Mouse (Mus musculus) cerebellum, postnatal 25 days (tissue): ENCODE measurements around the gene Kcnb1.

Experiments used
- DNase-seq, 2 experiments: peaks; one replicate each; pipeline ENCODE4 v3.0.0; 2021; ENCODE audit warnings: mixed read lengths in 2 of 2

Gene Kcnb1

GRCm38 (mm10) chr2:167058814-167059387, 131.1 kb downstream of the Kcnb1 start:
- no peak for DNase-seq

GRCm38 (mm10) chr2:167058201-167058600, 131.8 kb downstream of the Kcnb1 start:
- DNase-seq = no peak

- DNase-seq = no peak
These were observed 133.0 kb downstream of the Kcnb1 start for GRCm38 (mm10) chr2:167056942-167057323.

- DNase-seq = no peak
These were observed 133.6 kb downstream of the Kcnb1 start for GRCm38 (mm10) chr2:167056210-167056941.

- peak in 1 of 2 experiments; percentile 35 for DNase-seq
These were observed 134.6 kb downstream of the Kcnb1 start for GRCm38 (mm10) chr2:167055386-167055785.

- no peak for DNase-seq
These were observed 136.7 kb downstream of the Kcnb1 start for GRCm38 (mm10) chr2:167053127-167053844.

GRCm38 (mm10) chr2:167048698-167049358, 141.1 kb downstream of the Kcnb1 start:
- no peak for DNase-seq

GRCm38 (mm10) chr2:167048223-167048622, 141.7 kb downstream of the Kcnb1 start:
- DNase-seq = no peak
